Mouse (Mus musculus) A20 (cell line): Measurements from ENCODE around the gene Zfyve28.

Source experiments
- DNase-seq: peaks from one replicate; pipeline ENCODE4 v3.0.0-alpha.2; 2011; ENCODE audit warnings: low read depth, low spot score

The Zfyve28 gene

GRCm38 (mm10) chr5:34287001-34287837 is 1.0 kb downstream of the Zfyve28 start:
- no peak for DNase-seq

GRCm38 (mm10) chr5:34286516-34286915 is 1.7 kb downstream of the Zfyve28 start:
- no peak for DNase-seq

GRCm38 (mm10) chr5:34285285-34285684 is 3.0 kb downstream of the Zfyve28 start:
- no peak for DNase-seq

GRCm38 (mm10) chr5:34284156-34284750 is 4.0 kb downstream of the Zfyve28 start:
- DNase-seq: no peak

GRCm38 (mm10) chr5:34283355-34283754 is 4.9 kb downstream of the Zfyve28 start:
- DNase-seq: no peak

- DNase-seq: no peak
Measured at GRCm38 (mm10) chr5:34280976-34281375, 7.3 kb downstream of the Zfyve28 start.

- no peak for DNase-seq
Measured at GRCm38 (mm10) chr5:34279214-34279613, 9.0 kb downstream of the Zfyve28 start.

- DNase-seq: peak; percentile 44
Measured at GRCm38 (mm10) chr5:34278058-34278457, 10.2 kb downstream of the Zfyve28 start.

GRCm38 (mm10) chr5:34276746-34277145 is 11.5 kb downstream of the Zfyve28 start:
- no peak for DNase-seq

GRCm38 (mm10) chr5:34276191-34276590 is 12.1 kb downstream of the Zfyve28 start:
- DNase-seq: no peak

GRCm38 (mm10) chr5:34274676-34275293 is 13.5 kb downstream of the Zfyve28 start:
- DNase-seq: no peak

- DNase-seq: no peak
Measured at GRCm38 (mm10) chr5:34274268-34274667, 14.0 kb downstream of the Zfyve28 start.

- DNase-seq: no peak
Measured at GRCm38 (mm10) chr5:34273251-34273681, 15.0 kb downstream of the Zfyve28 start.

- DNase-seq: peak; percentile 69
Measured at GRCm38 (mm10) chr5:34271743-34272142, 16.5 kb downstream of the Zfyve28 start.

- no peak for DNase-seq
Measured at GRCm38 (mm10) chr5:34269921-34270465, 18.3 kb downstream of the Zfyve28 start.

- no peak for DNase-seq
Measured at GRCm38 (mm10) chr5:34269197-34269920, 18.9 kb downstream of the Zfyve28 start.

- DNase-seq: no peak
Measured at GRCm38 (mm10) chr5:34266065-34266464, 22.2 kb downstream of the Zfyve28 start.

- DNase-seq: no peak
Measured at GRCm38 (mm10) chr5:34259172-34259816, 29.0 kb downstream of the Zfyve28 start.

GRCm38 (mm10) chr5:34255189-34255588 is 33.1 kb downstream of the Zfyve28 start:
- DNase-seq: peak; percentile 51

GRCm38 (mm10) chr5:34254309-34254708 is 33.9 kb downstream of the Zfyve28 start:
- DNase-seq: no peak

GRCm38 (mm10) chr5:34252967-34253519 is 35.2 kb downstream of the Zfyve28 start:
- DNase-seq: no peak
